Mouse (Mus musculus) CD4-positive naive resting alpha-beta T cell, adult 57 days (primary cell): ENCODE measurements around the gene Iah1. TPM values are rescaled to one million over a fixed set of nuclear protein-coding genes. Genes with fewer than 3 reads are reported as not detected.

Experiments
- total RNA-seq: library from RNA; stranded (reverse); gene quantifications from one replicate; pipeline ENCODE4 v1.2.4, GENCODE M21; 2023

Gene Iah1
- 22.9 TPM for total RNA-seq

DNA sequence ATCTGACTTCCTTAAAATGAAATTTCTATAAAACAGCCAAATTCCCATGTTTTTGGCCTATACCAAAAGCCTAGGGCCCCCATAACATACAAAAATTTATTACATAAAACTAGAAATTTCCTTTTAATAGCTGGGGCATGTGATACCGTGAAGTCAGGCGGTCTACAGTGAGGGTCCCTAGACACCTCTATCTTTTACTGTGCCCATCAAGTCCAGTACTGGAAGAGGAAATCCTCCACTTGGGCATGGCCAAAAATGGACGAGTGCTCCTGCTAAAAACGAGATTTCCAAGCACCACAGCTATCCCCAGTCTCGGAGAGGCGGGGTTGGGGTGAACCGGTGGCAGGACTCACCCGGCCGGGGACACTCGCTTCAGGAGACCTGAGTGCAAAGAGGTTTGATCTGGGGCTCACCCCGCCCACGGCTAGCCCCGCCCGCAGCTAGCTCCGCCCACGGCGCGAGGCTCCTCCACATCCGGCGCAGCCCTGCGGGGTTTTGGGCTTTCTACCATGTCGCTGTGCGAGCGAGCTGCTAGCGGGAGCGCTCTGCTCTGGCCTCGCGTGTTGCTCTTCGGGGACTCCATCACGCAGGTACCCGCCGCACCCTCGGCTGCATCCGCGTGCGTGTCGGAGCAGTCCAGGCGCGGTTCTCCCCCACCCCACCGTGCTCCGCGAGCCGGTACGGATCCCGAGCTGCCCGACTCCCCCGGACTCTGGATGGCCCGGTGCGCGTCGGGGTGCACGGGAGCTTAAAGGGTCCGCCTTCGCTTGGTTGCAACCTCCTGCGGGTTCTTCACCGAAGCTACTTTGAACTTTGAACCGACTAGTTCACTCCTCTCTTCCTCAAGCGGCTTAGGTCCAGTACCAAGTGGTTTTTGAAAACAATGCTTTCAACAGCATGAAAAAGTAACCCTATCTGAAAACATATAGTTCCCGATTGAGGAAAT, at the start of gene Iah1:
TSS of gene Iah1 (plus strand) at position 467 of the 946 bp plus-strand sequence.

GRCm38 (mm10) chr12:21284761-21285441, 31.3 kb upstream of the Iah1 start, which contains the start of gene Cpsf3:
Cpsf3 (plus strand) TSS chr12:21285391.

DNA sequence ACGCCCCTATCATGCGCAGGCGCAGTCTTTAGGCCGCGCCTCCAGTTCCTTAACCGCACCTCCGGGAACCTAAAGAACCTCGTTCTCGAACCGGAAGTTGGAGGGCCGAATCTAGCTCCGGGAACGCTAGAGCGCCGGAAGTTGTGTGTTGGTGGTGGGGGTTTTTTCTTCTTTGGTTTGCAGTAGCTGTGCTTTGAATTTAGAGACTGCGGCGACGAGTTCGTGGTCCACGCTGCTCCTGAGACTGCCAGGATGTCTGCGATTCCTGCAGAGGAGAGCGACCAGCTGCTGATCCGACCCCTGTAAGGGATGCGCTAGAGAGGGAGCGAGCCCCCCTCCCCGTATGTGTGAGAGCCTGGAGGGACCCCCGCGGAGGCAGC, 30.0 kb upstream of the Iah1 start, which contains the start of gene Itgb1bp1:
TSS of gene Itgb1bp1 (minus strand) at position 42 of the 380 bp plus-strand sequence.

GRCm38 (mm10) chr12:21373100-21373819, 57.1 kb downstream of the Iah1 start, which contains the start of gene Adam17:
Adam17 (minus strand) TSS chr12:21373632.

Other genes starting within 250 kb of the Iah1 start
- 80.5 TPM for gene Cpsf3, start 31.0 kb upstream of the Iah1 start, total RNA-seq
- 46.4 TPM for gene Itgb1bp1, start 30.1 kb upstream of the Iah1 start, total RNA-seq
- gene Adam17, start 57.2 kb downstream of the Iah1 start, total RNA-seq = 67.4 TPM
- gene Ywhaq, start 101.2 kb downstream of the Iah1 start, total RNA-seq = 132 TPM